Mouse (Mus musculus) hindbrain, embryonic 10.5 days (tissue): ENCODE measurements around the gene Osgep. TPM values are rescaled to one million over a fixed set of nuclear protein-coding genes. Genes with fewer than 3 reads are reported as not detected.
"Not testable (repeated sequence)": the region's sequence is repeated elsewhere in the genome, so short reads cannot be mapped to it uniquely, and the experiment has no call there.

Source experiments
- DNase-seq: peaks from one replicate; pipeline ENCODE4 v3.0.0-alpha.2; 2017; ENCODE audit warnings: low spot score
- H3K27ac ChIP-seq: fragments of 300-500 bp; sonication (generic); 2 replicates; pipeline ENCODE4 v1.5.1; 2016; ENCODE audit warnings: mild to moderate bottlenecking, moderate library complexity
- H3K27me3 ChIP-seq: fragments of 300-500 bp; sonication (generic); 2 replicates; pipeline ENCODE4 v1.6.1; 2016; ENCODE audit warnings: mild to moderate bottlenecking; ENCODE audit not compliant: poor library complexity, insufficient read depth, severe bottlenecking
- H3K36me3 ChIP-seq: fragments of 300-500 bp; sonication (generic); 2 replicates; pipeline ENCODE4 v1.6.1; 2016; ENCODE audit warnings: mild to moderate bottlenecking, moderate library complexity
- H3K4me1 ChIP-seq: fragments of 300-500 bp; sonication (generic); replicated peaks from 2 replicates; pipeline ENCODE4 v1.6.1; 2016; ENCODE audit warnings: mild to moderate bottlenecking
- H3K4me3 ChIP-seq: fragments of 300-500 bp; sonication (generic); 2 replicates; pipeline ENCODE4 v1.5.1; 2016; ENCODE audit warnings: mild to moderate bottlenecking, moderate library complexity
- H3K9me3 ChIP-seq: fragments of 300-500 bp; sonication (generic); 2 replicates; pipeline ENCODE4 v1.6.1; 2016; ENCODE audit warnings: mild to moderate bottlenecking, moderate library complexity
- WGBS: fragments of 180-500 bp; shearing (Covaris S2); methylation state at CpG from one replicate; pipeline ENCODE4 v1.1.7; 2016; 5-methylcytosine and 5-hydroxymethylcytosine counted together
- polyA plus RNA-seq: library from polyadenylated mRNA; unstranded; fragments of >200 nt; fragmentation: Nextera tagmentation; extraction: Ambion mirVana; gene quantifications from 2 replicates; pipeline ENCODE4 v1.2.1, GENCODE M21; 2016

Gene Osgep
- polyA plus RNA-seq, 1 experiment from 2014 or later, result 164 TPM

DNA sequence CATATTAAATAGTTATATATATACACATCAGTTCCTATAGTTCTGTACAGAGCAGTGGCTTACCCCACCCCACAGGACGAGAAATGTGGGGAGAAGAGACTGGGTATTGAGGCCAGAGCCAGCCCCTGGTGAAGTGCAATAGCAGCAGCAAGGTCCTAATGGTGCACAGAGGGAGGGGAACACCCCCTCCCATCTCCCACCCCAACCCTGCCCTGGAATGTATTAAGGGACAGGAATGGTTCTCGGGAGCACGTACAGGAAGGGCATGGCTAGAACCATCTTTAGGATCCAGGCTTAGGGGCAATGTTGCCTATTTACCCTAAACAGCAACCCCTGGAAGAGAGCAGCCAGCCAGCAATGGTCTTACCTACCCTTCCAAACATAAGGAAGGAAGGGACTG lies 2.7 kb upstream of the Osgep start:
- Histone ChIP-seq H3K9me3 (no peaks in the 10 kb centered on the region), H3K27ac (no peak overlapping the region), H3K4me3 (no peak overlapping the region), H3K36me3 (peaks cover 40% of the 10 kb centered on the region), H3K4me1 (peaks cover 46% of the 10 kb centered on the region), H3K27me3 (no peaks in the 10 kb centered on the region)
- WGBS, result 79% methylated on average over 3 of the region's 3 CpGs
- no peak for DNase-seq

DNA sequence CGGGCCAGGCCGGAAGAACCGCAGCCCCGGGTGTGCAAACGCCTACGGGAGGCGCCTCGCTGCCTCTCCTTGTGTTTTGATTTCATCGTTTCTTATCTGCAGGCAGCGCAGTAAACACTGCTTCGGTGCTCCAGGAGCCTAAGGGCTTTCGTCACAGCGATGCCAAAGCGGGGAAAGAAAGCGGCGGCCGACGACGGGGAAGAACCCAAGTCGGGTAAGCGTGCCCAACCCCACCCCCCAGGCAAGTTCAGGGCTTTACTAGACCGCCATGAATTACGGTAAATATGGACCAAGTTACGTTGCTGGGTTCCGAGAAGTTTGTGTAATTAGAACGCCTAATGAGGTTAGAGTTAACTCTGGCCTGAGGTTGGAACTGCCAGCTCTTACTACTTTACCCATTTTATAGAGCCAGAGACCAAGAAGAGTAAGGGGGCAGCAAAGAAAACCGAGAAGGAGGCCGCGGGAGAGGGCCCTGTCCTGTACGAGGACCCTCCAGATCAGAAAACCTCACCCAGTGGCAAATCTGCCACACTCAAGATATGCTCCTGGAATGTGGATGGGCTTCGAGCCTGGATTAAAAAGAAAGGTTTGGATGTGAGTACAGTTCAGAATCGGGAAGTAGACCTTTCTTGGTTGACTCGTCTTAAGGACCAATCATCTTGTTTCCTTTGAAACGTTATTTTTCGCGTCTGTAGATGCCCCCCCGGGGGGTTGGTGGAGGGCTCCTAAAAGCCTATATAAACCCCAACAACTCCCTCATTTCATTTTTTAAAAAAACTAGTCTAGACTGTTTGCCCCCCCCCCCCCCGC lies 623 bp upstream of the Osgep start:
- peaks cover 36% of the 10 kb centered on the region for H3K4me1 ChIP-seq
- WGBS, result 2% methylated on average over 38 of the region's 38 CpGs
- peak; percentile 29 for DNase-seq
- peak overlapping the region; percentile 96 for H3K27ac ChIP-seq
- peaks cover 45% of the 10 kb centered on the region for H3K36me3 ChIP-seq
- H3K9me3 ChIP-seq, result no peaks in the 10 kb centered on the region
- H3K27me3 ChIP-seq, result no peaks in the 10 kb centered on the region
- H3K4me3 ChIP-seq, result peak overlapping the region; percentile 84

DNA sequence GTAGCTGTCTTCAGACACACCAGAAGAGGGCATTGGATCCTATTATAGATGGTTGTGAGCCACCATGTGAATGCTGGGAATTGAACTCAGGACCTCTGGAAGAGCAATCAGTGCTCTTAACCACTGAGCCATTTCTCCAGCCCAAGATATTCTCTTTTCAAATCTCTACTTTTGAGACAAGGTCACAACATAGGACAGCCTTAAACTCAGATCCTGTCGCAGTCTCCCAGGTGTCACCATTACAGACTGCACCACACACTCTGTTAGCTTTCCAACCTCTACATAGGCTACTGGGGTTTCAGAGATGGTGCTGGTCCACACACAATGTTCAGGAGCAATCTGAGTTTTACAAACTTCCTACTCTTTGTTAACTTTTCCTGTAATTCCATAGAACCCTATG lies 1.3 kb downstream of the Osgep start:
- H3K27me3 ChIP-seq, DNase-seq, H3K27ac ChIP-seq, H3K9me3 ChIP-seq: not testable (repeated sequence)
- Histone ChIP-seq H3K4me1 (peaks cover 27% of the 10 kb centered on the region), H3K36me3 (peaks cover 52% of the 10 kb centered on the region), H3K4me3 (peak overlapping the region; percentile 84)
- 78% methylated on average over 1 of the region's 1 CpGs for WGBS

DNA sequence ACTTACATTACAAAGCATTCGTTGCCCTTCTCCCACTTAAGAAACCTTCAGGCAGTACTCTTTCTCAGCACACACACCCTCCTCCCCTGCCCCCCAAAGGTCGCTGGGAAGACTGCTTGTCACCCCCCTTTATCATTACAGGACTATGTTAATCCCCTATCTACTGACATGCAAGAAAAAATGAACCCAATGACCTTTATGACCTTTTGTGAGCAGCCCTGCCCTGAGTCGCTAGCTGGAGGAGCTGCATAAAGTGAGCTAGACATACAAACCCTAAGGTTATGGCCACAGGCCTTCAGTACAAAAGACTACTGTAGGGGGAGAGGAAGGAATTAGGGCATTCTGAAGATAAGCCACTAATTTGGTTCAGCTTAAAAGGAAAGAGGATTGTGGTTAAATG lies 13.3 kb downstream of the Osgep start:
- Histone ChIP-seq H3K27ac (no peak overlapping the region), H3K9me3 (no peaks in the 10 kb centered on the region), H3K27me3 (no peaks in the 10 kb centered on the region), H3K36me3 (peaks cover 55% of the 10 kb centered on the region), H3K4me3 (no peak overlapping the region), H3K4me1 (no peaks in the 10 kb centered on the region)
- DNase-seq, result no peak
- WGBS, result 59% methylated on average over 3 of the region's 3 CpGs

DNA sequence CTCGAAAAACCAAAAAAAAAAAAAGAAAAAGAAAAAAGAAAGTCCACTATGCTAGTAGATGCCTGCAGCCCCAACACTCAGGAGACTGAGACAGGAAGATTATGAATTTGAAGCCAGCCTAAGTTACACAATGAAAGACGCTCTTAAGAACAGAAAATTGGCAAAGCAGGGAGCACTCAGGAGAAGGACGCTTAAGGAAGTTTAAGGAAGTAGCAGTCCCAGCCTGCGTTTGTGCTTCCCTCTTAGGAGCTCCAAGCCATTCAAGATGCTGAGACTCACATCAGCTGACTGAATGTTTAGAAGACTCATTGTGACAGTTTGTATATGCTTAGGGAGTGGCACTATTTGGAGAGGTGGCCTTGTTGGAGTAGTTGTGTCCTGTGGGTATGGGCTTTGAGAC lies 16.6 kb downstream of the Osgep start:
- H3K4me3 ChIP-seq, result no peak overlapping the region
- no peaks in the 10 kb centered on the region for H3K9me3 ChIP-seq
- peaks cover 6% of the 10 kb centered on the region; the same call in 1 of the 2 replicates for H3K4me1 ChIP-seq
- DNase-seq, result no peak
- 86% methylated on average over 4 of the region's 4 CpGs for WGBS
- peaks cover 25% of the 10 kb centered on the region for H3K36me3 ChIP-seq
- no peak overlapping the region for H3K27ac ChIP-seq
- no peaks in the 10 kb centered on the region for H3K27me3 ChIP-seq

DNA sequence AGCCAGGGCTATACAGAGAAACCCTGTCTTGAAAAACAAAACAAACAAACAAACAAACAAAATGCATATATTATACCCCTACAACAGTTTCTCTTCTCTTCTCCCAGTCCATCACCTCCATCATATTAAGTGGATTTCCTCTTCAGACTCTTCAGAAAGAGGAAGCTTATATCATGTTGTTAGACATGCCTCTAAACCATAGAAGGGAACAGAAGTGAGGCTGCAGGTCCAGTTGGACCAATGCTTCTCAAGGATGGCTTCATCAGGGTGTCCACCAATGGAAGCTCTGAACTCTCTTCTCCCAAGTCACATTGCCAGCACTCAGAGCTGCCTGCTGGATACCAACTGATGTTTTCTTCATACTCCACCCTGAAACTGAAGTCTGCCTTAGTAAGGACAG lies 19.4 kb downstream of the Osgep start:
- not testable (repeated sequence) for H3K4me3 ChIP-seq, H3K27ac ChIP-seq, H3K27me3 ChIP-seq, H3K36me3 ChIP-seq, H3K4me1 ChIP-seq, H3K9me3 ChIP-seq, DNase-seq

DNA sequence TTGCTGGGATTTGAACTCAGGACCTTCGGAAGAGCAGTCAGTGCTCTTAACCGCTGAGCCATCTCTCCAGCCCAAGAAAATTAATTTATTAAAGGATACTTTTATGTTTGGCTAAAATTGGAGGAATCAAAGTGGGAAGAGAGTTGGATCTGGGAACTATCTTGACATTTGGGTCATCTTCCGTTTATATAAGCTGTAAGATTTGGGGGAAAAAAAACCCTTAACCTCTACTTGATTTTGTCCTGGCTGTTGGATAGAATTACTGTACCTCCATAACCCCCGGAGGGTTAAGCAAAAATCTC lies 19.9 kb downstream of the Osgep start:
- Histone ChIP-seq H3K27me3 (no peaks in the 10 kb centered on the region), H3K27ac (no peak overlapping the region), H3K4me1 (peaks cover 6% of the 10 kb centered on the region; the same call in 1 of the 2 replicates), H3K36me3 (no peaks in the 10 kb centered on the region), H3K9me3 (no peaks in the 10 kb centered on the region), H3K4me3 (no peak overlapping the region)
- no peak for DNase-seq
- WGBS, result 80% methylated on average over 4 of the region's 4 CpGs

DNA sequence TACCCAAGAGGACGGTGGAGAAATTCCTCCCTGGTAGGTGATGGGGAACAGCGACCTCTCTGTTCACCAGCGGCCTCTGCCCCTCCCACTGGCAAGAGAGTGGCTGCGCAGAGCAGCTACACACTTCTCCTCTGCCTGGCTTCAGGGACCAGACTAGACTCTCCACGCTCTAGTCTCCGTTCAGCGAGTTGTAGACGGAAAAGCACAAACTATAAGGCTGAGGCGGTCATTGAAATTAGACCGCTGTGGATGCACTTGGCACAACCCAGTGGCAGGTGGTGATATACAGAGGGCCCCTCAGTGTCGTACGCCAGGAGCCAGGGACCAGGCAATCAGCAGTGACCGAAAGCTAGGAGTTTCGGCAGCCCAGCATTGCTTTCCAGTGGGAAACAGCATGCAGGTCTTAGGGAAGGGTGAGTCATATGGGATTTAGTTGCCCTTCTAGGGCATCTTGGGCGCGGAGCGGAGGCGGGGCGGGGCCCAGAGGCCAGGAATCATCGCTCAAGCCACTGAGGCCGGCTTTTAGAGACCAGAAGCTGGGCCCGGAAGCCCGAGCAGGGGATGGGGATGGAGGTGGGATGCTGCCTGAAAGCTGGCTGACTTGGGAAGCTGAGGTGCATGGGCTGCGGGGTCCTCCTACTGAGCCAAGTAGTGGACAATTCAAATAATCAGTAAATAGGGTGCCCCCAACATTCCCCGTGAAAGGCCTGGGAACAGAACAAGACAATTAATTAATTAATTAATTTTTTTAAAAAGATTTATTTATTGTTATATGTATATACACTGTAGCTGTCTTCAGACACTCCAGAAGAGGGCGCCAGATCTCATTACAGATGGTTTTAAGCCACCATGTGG lies 20.5 kb downstream of the Osgep start:
- no peaks in the 10 kb centered on the region for H3K36me3 ChIP-seq
- peaks cover 6% of the 10 kb centered on the region; the same call in 1 of the 2 replicates for H3K4me1 ChIP-seq
- peak overlapping the region; percentile 58 for H3K4me3 ChIP-seq
- peak overlapping the region; percentile 77 for H3K27ac ChIP-seq
- 2% methylated on average over 26 of the region's 26 CpGs for WGBS
- peak; percentile 66 for DNase-seq
- no peaks in the 10 kb centered on the region for H3K9me3 ChIP-seq
- no peaks in the 10 kb centered on the region for H3K27me3 ChIP-seq

DNA sequence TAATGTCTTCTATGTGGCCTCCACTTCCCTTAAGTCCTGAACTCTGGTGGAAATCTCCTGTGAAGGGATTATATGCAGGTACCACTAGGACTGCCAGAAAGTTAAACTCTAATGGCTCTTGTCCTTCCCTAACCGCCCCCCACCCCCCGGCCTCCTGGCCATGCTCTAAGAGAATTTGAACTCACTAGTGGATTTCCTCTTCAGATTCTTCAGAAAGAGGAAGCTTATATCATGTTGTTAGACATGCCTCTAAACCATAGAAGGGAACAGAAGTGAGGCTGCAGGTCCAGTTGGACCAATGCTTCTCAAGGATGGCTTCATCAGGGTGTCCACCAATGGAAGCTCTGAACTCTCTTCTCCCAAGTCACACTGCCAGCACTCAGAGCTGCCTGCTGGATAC lies 26.7 kb downstream of the Osgep start:
- H3K4me1 ChIP-seq, result peaks cover 16% of the 10 kb centered on the region
- H3K36me3 ChIP-seq, H3K9me3 ChIP-seq, H3K27ac ChIP-seq, DNase-seq, H3K4me3 ChIP-seq: not testable (repeated sequence)
- peaks cover 30% of the 10 kb centered on the region for H3K27me3 ChIP-seq
- WGBS, result 94% methylated on average over 2 of the region's 2 CpGs

DNA sequence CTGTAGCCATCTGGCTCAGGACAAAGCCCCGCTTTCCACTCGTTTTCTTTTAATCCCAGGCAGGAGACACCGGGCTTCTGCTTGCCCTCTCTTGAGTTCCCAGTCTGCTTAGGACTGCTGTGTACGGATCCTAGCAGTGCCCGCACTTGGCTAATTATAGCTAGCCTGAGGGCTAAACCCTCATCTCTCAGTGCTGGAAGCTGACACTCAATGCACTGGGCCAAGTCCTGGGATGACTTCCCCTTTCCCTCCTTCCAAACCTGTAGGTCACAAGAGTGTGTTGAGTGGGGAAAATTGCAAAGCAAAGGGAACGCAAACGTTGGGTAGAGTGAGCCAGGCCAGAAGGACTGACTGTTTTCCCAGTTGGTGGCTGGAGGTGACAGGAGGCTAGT lies 27.3 kb downstream of the Osgep start, which contains the start of gene Klhl33:
Gene Klhl33, minus strand, starts transcription at position 134 of the 392 bp plus-strand sequence.
- H3K4me3 ChIP-seq, result peak within 1 kb of the TSS; percentile 58
- peaks cover 30% of the 10 kb centered on the region for H3K27me3 ChIP-seq
- H3K9me3 ChIP-seq, result no peaks in the 10 kb centered on the region
- 54% methylated on average over 7 of the region's 7 CpGs for WGBS
- H3K36me3 ChIP-seq, result no peaks in the 10 kb centered on the region
- H3K27ac ChIP-seq, result peak within 1 kb of the TSS; percentile 75; the same call in 1 of the 2 replicates
- H3K4me1 ChIP-seq, result peaks cover 16% of the 10 kb centered on the region
- DNase-seq, result peak; percentile 3

DNA sequence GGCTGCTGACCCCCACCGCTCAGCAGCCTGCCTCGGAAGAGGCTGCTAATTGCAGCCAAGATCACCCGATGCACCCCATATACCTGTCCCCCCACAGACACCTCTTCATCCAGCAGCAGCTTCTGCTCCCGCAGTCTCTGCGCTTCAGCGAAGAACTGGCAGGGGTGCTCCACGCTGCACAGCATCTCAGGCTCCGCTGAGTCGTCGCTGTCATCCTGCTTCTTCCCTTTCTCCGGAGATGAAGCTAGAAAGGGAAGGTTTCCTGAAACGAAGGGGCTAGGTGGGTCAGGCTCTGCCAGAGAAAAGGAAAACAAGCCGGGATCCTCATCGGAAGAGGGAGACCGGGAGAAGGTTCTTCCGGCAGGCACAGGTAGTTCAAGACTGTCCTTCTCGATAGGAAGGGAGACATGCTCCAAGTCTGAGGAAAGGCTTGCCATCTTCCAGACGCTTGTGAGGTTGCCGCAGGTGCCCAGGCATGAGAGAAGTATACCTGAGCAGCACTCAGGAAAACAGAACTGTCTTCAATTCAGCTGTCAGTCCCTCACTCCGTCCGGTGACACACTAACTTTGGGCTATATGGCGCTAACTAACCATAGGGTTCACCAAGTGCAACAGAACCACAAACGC lies 27.8 kb downstream of the Osgep start:
- H3K36me3 ChIP-seq, result no peaks in the 10 kb centered on the region
- no peaks in the 10 kb centered on the region for H3K9me3 ChIP-seq
- peak overlapping the region; percentile 58 for H3K4me3 ChIP-seq
- 17% methylated on average over 23 of the region's 23 CpGs for WGBS
- peak; percentile 28 for DNase-seq
- peaks cover 30% of the 10 kb centered on the region for H3K27me3 ChIP-seq
- H3K4me1 ChIP-seq, result peaks cover 16% of the 10 kb centered on the region
- H3K27ac ChIP-seq, result 0 out of 2 replicates have a peak overlapping the region, but pooled peaks have one; percentile 75

DNA sequence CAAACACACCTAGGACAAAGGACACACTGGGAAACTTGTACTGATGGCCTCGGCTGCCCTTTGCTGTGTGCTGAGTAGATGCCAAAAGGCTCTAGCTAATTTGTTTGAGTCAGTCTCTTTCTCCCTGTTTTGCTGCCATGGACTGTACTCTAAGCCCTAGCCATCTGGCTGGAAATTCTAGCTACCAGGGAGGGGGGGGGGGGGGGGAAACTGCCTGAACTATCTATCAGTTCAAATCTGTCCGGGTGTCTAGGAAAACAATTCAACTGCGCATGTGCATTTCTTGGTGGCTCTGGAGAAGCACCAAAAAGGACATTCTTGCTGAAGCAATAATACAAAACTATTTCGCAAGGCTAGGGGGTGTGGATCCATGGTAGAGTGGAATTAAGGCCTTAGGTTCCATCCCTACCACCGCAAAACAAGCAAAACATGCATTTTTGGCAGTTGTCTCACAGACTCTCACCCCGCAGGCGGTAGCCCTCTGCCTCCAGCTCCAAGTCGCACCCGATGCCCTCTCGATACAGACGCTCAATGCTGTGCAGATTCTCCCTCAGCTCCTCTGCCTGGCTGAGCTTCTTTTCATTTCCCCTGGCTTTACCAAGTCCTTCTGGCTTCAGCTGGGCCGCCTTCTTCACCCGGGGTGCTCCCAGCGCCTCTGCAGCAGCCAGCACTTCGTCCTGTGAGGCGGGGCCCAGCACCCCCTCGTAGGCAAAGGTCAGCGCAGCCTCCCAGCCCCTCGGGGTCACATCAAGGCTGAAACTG lies 28.5 kb downstream of the Osgep start:
- Histone ChIP-seq H3K4me3 (peak overlapping the region; percentile 58), H3K27ac (peak overlapping the region; percentile 75; the same call in 1 of the 2 replicates), H3K4me1 (peaks cover 16% of the 10 kb centered on the region), H3K36me3 (no peaks in the 10 kb centered on the region), H3K9me3 (0 out of 2 replicates have a peak, but pooled peaks cover 3% of the 10 kb centered on the region), H3K27me3 (peaks cover 30% of the 10 kb centered on the region)
- 19% methylated on average over 19 of the region's 19 CpGs for WGBS
- peak; percentile 42 for DNase-seq
